Mouse (Mus musculus) right cerebral cortex, postnatal 4 days (tissue): ENCODE results near the gene Kcnk10.

Experiments
- DNase-seq: peaks from one replicate; pipeline ENCODE4 v3.0.0-alpha.2; 2022

Kcnk10 gene

DNA sequence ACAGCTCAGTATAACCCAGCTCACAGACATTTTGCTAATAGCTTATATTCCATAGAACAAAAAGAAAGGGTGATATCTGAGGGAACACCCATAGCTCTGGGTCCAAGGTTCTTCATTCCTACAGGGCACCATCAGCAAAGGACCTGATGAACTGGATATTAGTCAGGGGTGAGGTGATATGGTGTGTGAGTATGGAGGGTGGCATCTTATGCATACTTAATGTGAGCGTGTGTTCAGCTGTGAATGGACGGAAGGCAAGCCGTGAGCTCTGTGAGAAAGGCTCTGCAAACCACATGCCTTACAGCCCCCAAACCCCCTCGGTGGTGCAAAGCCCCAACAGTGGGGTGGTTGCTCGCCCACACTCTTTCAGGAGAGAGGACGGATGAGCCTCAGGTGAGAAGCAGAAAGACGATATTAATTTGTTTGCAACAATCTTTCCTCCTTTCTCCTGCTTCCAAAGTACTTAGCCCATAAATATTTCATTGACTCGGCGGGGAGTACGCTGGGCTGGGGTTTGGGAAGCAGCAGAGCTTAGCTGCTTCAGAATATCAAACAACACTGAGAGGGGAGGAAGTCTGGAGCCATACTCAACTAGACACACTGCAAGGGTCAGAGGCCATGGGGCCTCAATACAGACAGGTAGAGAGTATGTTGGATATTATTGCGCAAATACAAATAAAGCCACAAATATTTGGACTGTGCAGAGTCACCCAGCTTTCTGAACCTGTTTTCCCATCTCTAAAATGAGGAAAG, 76.4 kb downstream of the Kcnk10 start:
- no peak for DNase-seq

DNA sequence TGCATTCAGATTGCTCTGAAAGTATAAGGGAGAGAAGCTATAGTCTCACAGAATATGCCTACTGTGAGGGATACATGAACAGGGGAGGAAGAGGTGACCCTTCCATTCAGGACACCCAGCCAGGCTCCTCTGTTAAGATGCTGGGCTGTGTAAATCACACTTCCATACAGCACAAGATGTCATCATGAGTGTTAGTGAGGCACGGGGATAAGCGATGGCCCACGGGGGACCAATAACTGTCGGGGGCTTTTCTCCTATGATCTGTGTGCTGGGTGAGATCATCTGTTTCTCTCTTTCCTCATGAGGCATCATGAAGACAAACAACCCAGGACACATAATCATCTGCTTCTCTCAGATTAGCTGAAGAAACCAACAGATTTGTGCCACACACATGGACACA, 77.1 kb downstream of the Kcnk10 start:
- DNase-seq = no peak

DNA sequence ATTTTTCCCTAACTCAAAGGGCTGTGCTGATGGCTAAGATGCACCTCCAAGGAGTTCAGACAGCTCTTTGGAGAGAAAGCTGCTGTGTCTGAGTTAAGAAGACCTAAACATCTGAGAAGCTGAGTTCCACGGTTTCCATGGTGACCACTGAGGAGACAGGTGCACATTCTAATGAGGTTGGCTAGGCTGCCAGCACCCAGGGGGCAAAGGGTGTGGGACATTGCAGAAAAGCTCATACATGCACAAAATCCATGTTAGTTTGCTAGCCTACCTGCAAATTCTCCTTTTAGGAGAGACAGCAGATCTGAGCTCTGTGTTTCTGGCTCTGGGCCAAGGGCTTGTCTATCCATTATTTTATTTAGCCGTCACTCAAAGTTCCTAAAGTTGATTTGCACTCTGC, 96.7 kb downstream of the Kcnk10 start:
- DNase-seq = peak; percentile 38

DNA sequence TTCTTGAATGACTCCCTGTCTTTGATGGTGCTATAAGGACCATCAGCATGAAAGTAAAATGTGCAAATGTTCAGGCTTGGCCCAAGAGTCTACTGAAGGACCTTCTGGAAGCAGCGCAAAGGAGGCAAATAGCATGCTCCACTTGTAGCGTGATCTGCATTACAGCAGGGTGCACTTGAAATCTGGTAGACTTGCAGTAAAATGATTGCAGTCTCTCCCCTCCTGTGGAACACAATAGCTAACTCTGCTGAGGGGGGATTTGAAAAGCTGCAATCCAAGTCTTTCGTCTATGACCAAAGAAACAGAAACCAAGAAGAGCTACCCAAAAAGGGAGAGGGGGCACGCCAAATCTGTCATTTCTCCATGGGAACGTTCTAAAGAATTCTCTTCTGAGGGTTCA, 97.1 kb downstream of the Kcnk10 start:
- DNase-seq = no peak

DNA sequence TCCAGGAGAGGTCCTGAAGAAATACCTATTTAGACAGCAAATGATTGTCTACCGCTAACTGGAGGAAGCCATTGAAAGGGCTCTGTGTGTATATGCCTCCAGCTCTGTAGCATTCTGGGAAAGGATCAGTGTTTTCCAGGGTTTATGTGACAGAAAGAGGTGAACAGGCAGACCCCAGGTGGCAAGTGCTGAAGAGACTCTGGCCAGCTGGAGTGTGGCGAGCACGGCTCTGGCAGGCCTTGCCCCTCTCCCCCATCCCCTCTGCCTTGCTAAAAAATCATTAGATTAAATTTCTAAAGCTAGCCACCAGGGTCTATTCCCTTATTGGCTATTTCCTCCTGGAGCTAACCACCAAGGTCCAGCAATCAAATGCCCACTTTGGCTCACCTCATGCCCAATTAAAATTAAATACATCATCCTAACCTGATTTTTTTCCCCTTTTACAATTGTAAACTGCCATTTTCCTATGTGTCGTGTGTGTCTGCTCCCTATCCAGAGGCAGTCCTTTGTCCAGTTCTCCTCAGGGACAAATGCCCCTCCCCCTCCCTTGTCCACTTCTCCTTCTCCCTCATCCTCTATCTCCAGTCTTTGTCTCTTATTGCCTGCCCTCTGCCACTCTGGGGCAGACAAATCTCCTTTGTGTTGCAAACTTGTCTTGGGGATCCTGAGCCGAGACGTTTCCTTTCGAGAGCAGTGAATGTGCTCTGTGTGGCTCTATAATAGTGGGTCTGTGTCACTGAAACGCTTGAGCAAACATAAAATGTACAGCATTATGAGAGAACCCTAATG, 100.2 kb downstream of the Kcnk10 start:
- no peak for DNase-seq

DNA sequence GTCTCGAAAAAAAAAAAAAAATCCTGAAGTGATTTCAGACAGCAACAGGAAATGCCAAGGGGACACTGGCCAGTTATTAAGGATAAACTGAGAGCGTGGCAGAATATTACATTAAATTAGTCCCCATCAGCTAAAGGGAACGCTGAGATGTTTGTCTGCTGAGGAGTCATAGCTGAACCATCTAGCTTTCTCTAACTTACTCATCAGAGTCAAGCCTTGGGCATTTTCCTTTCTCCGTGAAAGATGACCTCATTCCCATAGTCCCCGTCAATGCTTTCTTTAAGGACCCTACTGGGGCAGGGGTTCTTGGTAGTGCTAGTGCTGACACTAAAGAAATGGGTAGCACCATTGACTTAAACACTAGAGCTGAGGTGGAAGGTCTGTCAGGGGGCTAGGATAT, 106.9 kb downstream of the Kcnk10 start:
- DNase-seq = no peak

DNA sequence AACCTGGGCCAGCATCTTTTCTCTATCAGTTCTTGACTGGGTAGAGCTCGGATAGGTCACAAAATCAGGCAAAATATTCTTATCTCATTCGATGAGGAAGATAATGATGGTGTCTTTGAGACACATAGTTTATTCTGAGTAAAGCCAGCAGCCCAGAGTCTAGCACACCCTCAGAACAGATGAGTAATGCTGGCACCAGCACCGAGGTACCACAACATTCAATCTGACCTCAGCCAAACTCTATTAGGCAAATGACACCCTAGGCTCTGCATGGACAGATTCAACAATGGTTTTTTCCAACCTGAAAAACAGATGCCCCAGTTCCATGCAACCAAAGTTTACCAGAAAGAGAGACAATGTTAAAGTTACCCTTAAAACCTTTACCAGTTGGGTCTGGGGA, 108.0 kb downstream of the Kcnk10 start:
- DNase-seq = no peak

DNA sequence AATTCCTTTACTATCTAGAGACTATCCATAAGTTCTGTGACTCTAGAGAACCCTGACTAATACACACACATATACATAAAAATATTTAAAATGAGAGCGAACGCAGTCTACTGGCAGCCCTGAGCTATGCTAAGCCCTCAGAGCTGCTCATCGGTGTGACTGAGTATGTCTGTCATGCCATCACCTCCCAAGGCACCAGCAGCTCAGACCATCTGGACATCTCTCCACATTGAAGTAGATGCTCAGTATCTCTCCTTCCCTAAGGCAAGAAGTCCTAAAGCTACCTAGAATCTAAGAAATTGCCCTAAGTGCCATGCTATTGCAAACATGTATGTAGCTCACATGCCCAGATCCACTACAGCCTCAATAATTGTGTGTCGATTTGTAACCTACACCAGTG, 110.3 kb downstream of the Kcnk10 start:
- no peak for DNase-seq

DNA sequence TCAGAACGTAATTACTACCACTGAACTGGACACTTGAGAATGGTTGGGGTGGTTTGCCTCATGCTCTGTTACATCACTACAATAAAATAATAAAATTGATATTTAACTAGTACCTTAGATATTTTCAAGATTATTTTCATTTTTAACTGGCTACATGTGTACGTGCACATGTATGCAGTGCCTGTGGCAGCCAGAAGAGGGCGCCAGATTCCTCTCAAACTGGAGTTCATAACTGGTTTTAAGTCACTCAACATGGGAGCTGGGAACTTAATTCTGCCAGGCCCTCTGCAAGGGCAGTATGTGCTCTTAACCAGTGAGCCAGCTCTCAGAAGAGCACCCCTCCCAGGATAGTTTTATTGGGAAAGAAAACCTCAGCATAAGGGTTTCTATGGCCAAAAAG, 118.2 kb downstream of the Kcnk10 start:
- peak; percentile 42 for DNase-seq

DNA sequence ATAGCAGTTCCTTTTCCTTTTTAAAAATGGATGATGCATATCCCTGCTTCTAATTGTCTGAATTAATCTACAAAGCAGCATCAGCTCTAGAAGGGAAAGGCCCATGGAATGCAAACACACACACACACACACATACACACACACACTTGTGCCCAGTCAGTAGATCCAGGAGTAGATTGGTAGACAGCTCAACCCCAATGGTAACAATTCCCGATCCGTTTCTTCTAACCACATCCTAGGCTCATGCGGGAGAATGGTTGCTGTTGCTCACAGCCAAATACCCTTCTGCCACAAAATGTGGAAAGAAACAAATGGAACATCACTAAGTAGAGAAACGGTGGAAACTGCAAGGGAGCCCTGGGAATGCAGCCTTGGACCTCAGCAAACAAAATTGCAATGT, 119.2 kb downstream of the Kcnk10 start:
- DNase-seq = no peak

DNA sequence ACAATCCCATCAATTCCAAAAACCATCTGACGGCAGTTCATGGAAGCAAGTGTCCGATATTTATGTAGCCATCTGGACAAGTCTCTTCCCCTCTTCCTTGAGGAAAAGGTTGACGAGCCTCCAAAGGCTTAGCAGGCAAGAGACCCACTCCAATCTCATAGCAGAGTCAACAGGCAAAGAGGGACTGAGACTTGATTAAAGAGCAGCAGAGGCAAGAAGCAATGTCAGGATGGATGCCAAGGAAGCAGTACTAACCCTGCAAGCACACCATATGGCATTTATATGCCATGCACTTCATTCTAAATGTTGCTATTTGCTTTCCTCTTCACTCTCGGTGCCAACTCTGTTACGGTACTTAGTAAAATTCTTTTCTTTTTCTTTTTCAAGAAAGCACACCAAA, 119.6 kb downstream of the Kcnk10 start:
- no peak for DNase-seq

DNA sequence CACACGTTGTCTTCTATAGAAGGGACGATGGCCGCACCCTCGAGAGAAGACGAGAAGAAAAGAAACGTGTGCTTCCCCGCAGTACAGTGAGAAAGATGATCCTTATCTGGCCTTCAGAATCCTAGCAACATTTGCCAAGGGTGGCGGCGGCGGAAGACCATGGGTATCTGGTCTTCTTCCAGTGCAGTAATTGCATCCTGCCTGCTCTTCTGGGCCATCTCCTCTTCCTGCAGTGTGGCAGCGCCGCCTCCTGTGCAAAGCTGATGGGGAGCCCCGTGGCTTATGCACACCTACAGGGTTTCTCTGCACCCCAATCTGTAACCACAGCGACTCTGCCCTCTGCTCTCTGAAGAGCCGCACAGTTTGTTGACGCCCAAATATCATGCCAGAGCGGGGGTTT, 124.9 kb downstream of the Kcnk10 start:
- no peak for DNase-seq

DNA sequence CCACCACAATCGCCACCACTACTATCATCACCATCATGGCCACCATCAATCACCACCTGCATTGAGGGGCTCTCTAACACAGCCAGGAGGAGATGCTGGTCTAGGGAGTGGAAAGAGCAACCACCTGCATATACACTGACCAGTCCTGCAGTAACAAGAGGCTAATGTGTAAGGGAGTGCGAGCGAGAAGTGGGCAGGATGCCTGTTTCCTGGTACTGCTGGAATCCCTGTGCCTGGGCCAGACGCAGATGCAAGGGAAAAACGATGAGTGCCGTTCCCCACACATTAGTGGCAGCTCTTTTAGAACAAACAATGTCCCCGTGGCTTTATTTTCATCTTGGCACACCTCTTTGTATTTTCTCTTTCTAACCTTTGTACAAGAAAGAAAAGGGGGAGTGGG, 125.5 kb downstream of the Kcnk10 start:
- no peak for DNase-seq

DNA sequence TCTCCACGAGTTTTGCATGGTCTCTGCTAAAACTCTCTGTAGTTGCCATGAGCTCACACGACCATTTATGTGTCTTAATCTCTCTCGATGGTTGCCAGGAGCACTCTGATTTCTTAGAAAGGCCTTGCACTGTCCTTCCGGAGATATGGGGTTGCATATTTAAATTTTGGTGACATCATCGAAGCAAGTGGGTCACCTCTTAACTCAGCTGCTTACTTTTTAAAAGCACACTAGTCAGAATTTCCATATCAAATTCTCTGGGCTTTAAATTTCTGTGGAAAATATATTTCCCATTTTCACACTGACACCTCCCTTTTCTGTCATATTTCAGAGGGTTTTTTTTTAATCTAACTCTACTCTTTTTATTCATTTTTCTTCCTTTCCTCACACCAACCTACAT, 132.5 kb downstream of the Kcnk10 start:
- DNase-seq = no peak

DNA sequence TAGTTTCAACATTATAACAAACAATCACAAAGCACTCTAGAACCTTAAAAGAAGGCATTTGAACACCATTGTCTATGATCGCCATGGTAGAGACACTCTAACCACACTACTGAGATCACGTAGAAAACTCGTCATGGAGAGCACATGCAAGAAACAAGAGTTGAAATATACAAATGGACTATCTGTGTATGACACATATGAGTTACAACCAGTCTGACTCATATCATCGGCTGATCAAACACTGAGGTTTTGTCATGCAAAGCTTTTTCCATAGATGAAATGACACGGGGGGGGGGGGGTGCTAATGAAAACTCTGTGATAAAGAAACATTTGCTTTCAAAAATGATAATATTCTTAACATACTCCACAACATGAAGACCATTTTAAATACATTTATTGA, 133.2 kb downstream of the Kcnk10 start:
- no peak for DNase-seq

DNA sequence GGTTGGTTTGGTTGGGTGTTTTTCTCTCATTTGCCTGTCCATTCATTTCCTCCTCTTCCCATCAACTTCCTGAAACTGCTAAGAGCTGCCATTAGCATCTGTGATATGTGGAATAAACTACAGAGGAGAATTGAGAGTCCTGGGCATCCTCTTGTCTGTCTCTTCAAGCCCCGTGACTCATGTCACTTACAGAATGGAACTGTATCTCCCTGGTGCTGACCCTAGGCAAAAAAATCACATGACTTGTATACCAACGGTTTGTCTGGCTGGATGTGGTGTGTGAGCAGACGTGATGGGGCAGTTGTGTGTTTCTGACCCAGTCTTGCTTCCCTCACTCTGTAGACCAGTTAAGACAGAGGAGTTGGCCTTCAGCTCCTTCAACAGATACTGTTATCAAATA, 134.4 kb downstream of the Kcnk10 start:
- DNase-seq = no peak

DNA sequence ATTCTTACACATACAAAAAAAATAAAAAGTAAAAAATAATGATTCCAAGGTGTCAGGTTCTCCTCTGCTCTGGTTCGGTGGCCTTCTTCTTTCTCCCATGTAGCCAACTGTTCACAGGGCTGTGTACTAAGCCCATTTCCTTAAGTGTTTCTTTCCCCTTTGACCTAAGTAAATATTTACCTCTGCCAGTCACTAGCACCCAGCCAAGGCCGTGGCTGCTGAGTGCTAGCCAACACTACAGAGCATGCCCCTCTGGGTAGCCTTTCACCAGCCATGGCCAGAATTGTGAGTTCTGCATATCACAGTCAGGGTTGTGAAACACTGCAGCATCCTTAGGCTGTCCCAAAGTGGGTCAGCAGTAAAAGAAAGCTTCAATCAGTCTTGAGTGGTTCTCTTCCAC, 140.0 kb downstream of the Kcnk10 start:
- DNase-seq = no peak

DNA sequence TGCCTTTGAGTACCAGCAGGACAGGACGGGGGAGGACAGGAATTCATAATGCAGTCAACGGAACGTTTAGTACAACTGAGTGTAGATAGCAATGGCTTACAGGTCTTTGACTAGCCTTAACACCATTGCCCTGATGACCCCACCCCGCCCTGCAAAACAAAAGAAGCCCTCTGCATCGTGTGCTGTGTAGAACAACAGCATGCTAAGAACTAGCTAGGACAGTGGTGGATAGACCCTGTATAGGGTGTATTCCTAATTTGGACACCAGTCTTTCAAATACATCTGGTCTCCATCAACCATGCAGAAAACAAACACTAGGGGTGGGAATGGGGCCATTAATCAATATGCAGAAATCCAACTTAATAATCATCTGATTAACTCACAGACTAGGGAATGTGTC, 147.4 kb downstream of the Kcnk10 start:
- no peak for DNase-seq

DNA sequence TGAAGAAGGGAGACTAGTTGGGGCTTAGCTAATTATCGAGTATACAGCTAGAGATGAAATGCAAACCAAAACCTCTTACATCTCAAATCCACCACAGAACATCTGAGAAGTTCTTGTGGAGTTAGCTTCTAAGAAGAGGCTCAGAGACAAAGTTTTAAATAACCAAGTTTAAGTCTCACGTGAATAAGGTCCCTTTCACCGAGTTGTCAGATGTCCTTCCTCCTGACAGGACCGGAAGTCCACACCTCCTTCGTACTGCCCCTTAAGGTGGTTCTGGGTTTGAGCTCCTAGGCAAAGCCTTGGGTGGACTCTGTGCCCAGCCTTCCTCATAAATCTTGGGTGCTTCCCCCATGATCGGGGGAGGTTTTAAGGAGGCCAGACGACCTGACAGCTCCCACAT, 156.8 kb downstream of the Kcnk10 start:
- no peak for DNase-seq

DNA sequence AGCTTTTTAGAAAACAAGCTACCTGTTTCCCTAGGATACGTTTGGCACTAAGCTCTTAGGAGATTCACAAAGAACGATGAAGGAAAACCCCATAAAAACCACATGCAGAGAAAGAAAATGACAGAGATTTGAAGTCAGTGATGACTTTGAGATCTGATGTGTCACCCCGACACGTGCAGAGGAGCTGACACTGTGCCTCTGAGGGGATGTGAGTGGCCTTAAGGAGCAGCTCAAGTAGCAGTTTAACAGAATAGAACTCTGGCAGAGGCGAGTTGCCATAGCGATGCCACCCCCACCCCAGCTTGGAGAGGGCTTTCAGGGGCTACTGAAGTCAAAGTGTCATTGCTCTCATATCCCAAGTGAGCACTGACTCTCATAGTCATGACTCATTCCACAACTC, 158.3 kb downstream of the Kcnk10 start:
- no peak for DNase-seq

DNA sequence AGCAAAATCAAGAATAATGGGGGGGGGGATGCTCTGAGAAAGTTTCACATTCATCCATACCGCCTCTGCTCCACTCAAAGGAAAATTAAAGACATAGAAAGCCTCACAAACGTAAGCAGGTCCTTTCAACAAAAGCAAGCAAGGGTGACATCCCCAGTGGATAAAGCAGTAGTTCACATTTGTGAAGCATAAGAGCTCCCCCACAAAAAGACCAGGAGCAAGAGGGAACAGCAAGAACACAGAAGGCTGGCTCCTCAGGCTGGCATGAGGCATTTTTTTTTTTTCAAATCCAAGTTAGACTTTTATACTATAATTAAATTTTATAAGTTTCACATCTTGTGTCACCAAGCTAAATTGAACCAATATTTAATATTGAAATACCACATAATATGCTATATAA, 168.5 kb downstream of the Kcnk10 start:
- DNase-seq = no peak

DNA sequence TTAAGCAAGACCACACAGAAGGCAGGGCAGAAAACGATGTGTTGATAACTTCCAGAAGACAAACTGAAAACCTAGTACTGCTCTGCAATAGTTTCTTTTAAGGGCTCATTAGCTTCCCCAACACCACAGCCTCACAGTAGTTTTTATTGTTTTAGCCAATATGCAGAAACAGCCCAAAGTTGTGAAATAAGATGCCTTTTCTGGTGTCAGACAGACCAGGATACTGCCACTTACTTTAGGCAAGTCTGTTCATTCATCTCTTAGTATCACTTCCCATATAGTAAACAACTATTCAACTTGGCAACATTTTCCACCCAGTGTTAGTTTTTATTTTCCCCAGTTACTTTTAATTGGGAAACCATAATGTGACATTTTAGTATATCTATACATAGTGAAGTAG, 171.5 kb downstream of the Kcnk10 start:
- DNase-seq = no peak

DNA sequence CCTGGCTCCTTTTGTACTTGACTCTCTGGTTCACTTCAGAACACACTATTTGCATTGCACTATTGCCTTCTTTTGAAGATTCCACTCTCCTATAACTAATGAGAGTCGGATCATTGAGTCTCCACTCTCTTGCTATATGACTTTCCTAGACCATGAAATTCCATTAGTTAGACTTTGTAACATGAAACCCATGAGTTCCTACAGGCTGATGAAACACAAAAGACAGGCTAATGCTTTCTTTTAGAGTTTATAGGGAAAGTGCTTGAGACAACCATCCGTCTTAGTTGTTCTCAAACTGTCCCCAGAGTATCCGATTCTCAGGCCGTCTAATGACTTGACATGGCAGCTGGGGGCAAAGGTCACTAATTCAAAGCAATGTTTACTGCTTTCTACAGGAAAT, 172.0 kb downstream of the Kcnk10 start:
- DNase-seq = no peak

DNA sequence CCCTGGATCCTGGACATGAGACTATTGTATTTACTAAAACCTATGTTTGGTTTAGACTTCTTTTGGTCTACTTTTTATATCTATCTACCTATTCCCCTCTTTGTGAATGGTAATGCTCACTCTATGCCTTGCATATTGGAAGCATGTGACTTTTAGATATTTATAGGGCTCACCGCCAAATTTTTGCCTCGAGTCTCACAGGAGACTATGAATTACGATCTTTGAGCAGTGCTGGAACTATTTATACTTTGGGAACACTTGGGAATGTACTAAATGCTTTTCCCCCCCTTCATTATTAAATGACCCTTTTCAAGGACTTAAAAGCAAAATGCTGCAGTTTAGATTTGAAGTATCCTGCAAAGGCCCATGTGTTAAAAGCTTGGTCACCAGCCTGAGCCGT, 181.5 kb downstream of the Kcnk10 start:
- no peak for DNase-seq

DNA sequence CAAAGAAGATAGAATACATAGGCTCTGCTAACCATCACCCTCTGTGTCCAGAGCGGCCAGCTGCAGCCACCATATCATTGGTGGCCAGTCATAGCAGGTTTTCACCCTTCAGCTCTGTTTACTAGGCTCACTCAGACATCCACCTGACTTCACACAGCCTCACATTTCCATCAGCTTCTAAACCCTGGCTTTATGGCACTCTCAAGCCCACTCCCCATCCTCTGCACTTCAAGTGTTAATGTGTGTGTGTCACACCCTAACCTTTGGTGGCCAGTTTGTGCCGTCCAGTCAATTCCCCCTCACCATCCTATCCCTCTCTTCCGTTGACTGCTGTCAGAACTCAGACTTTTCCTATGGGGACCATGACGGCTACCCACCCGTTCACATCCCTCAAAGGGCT, 184.0 kb downstream of the Kcnk10 start:
- DNase-seq = no peak
